Mouse (Mus musculus) lung, postnatal 0 days (tissue): ENCODE measurements around the gene Tmem191c. TPM values are rescaled to one million over a fixed set of nuclear protein-coding genes. Genes with fewer than 3 reads are reported as not detected.
A peak's percentile ranks its signal among the peaks of the same experiment; 100 is the strongest.
"Not testable (repeated sequence)": the region's sequence is repeated elsewhere in the genome, so short reads cannot be mapped to it uniquely, and the experiment has no call there.

ENCODE experiments used
- ATAC-seq: fragments of 200-750 bp; cut with Nextera tagmentation; 2 replicates; pipeline ENCODE4 v1.8.0; 2017; ENCODE audit warnings: moderate library complexity
- DNase-seq: peaks from one replicate; pipeline ENCODE4 v3.0.0-alpha.2; 2016; ENCODE audit warnings: low spot score
- H3K27ac ChIP-seq: fragments of 300-500 bp; sonication (generic); 2 replicates; pipeline ENCODE4 v1.5.1; 2014; ENCODE audit warnings: antibody characterized with exemption, mild to moderate bottlenecking, low read length, mixed read lengths
- H3K27me3 ChIP-seq: fragments of 300-500 bp; sonication (generic); replicated peaks from 2 replicates; pipeline ENCODE4 v1.6.1; 2014; ENCODE audit warnings: low read length, mixed read lengths; ENCODE audit not compliant: insufficient read depth
- H3K36me3 ChIP-seq: fragments of 300-500 bp; sonication (generic); 2 replicates; pipeline ENCODE4 v1.6.1; 2014; ENCODE audit warnings: low read length, mixed read lengths; ENCODE audit not compliant: insufficient read depth
- H3K4me1 ChIP-seq: fragments of 300-500 bp; sonication (generic); 2 replicates; pipeline ENCODE4 v1.6.1; 2014; ENCODE audit warnings: antibody characterized with exemption, low read depth, low read length, mixed read lengths; ENCODE audit not compliant: insufficient read depth
- H3K4me2 ChIP-seq: fragments of 300-500 bp; sonication (generic); replicated peaks from 2 replicates; pipeline ENCODE4 v1.6.1; 2014; ENCODE audit warnings: low read depth, mild to moderate bottlenecking, low read length, moderate library complexity, mixed read lengths
- H3K4me3 ChIP-seq: fragments of 300-500 bp; sonication (generic); 2 replicates; pipeline ENCODE4 v1.5.1; 2014; ENCODE audit warnings: low read depth, low read length
- H3K9ac ChIP-seq: fragments of 300-500 bp; sonication (generic); replicated peaks from 2 replicates; pipeline ENCODE4 v1.6.1; 2014; ENCODE audit warnings: low read depth, mild to moderate bottlenecking
- H3K9me3 ChIP-seq: fragments of 300-500 bp; sonication (generic); 2 replicates; pipeline ENCODE4 v1.6.1; 2016; ENCODE audit warnings: low read length, mixed read lengths
- CTCF ChIP-seq: IDR thresholded peaks from 2 replicates; pipeline ENCODE4 v1.5.1; 2016; ENCODE audit warnings: antibody characterized with exemption, mild to moderate bottlenecking
- EP300 ChIP-seq: IDR thresholded peaks from 2 replicates; pipeline ENCODE4 v1.6.1; 2016; ENCODE audit warnings: antibody characterized with exemption, mild to moderate bottlenecking, control low read depth
- WGBS: fragments of 180-500 bp; shearing (Covaris S2); extraction: QIAGEN DNeasy Blood & Tissue Kit; methylation state at CpG from one replicate; pipeline ENCODE4 v1.1.7; 2014; 5-methylcytosine and 5-hydroxymethylcytosine counted together
- polyA plus RNA-seq: library from polyadenylated mRNA; unstranded; fragments of >200 nt; fragmentation: Nextera tagmentation; extraction: Ambion mirVana; gene quantifications from 2 replicates; pipeline ENCODE4 v1.2.1, GENCODE M21; 2015

Gene Tmem191c
- 7.1 and 7.7 TPM in 2 replicates for polyA plus RNA-seq

DNA sequence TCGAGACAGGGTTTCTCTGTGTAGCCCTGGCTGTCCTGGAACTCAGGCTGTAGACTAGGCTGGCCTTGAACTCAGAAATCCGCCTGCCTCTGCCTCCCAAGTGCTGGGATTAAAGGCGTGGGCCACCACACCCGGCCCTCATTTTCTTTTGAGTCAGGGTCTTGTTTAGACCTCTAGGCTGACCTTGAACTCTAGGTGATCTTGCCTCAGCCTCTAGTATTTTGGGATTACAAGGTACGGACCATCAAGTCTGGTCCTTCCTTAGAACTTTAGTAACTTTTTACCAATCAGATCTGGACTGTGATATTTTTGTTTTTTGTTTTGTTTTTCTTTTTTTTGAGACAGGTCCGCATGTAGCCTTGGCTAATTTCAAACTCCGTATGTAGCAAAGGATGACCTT, at the start of gene Tmem191c:
Gene Tmem191c (plus strand): TSS at position 357 of the 400 bp plus-strand sequence.
- 58% methylated on average over 7 of the region's 7 CpGs for WGBS
- DNase-seq (no peak), ATAC-seq (no peak)
- H3K4me1 ChIP-seq = peaks cover 16% of the 10 kb centered on the region
- no peak within 1 kb of the TSS for H3K27ac ChIP-seq
- no peak within 1 kb of the TSS for H3K9ac ChIP-seq
- peak within 1 kb of the TSS; percentile 98 for H3K4me2 ChIP-seq
- peak within 1 kb of the TSS; percentile 46 for H3K4me3 ChIP-seq
- TF ChIP-seq EP300 = no peak
- TF ChIP-seq CTCF = no peak
- 0 out of 2 replicates have a peak, but pooled peaks cover 2% of the 10 kb centered on the region for H3K9me3 ChIP-seq
- 0 out of 2 replicates have a peak, but pooled peaks cover under 1% of the 10 kb centered on the region for H3K36me3 ChIP-seq
- H3K27me3 ChIP-seq = peaks cover 12% of the 10 kb centered on the region; the same call in 1 of the 2 replicates

DNA sequence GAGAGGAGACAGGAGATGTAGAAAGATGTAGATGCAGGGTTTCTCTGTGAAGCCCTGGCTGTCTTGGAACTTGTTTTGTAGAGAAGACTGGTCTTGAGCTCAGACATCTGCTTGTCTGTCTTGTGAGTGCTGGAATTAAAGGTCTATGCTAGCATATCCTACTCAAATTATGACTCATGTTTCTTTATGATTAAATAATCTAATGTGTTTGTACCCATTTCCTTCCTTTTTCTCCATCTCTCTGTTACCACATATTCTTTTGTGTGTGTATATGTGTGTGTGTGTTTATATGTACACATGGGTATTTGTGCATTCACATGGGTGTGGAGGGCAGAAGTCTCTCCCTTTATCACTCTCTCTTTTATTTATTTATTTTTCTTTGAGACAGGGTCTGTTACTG, 49.4 kb upstream of the Tmem191c start:
- ATAC-seq (no peak), DNase-seq (no peak)
- TF ChIP-seq EP300 (no peak), CTCF (no peak)
- no peaks in the 10 kb centered on the region for H3K36me3 ChIP-seq
- H3K4me3 ChIP-seq = no peak overlapping the region
- H3K9ac ChIP-seq = no peak overlapping the region
- H3K27ac ChIP-seq = no peak overlapping the region
- H3K4me2 ChIP-seq = no peak overlapping the region
- H3K27me3 ChIP-seq = no peaks in the 10 kb centered on the region
- H3K4me1 ChIP-seq = no peaks in the 10 kb centered on the region
- H3K9me3 ChIP-seq = no peaks in the 10 kb centered on the region

DNA sequence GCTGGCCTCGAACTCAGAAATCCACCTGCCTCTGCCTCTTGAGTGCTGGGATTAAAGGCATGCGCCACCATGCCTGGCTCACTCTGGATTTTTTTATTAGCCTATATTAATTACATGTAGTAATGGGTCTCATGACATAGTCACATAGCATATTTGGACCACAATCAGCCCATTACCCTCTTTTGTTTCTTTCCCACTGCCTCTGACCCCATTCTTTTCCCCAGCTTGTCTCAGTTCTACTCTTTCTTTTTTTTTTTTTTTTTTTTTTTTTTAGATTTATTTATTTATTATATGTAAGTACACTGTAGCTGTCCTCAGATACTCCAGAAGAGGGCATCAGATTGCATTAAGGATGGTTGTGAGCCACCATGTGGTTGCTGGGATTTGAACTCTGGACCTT, 44.4 kb upstream of the Tmem191c start:
- H3K27me3 ChIP-seq, H3K4me3 ChIP-seq, H3K27ac ChIP-seq, H3K4me1 ChIP-seq, DNase-seq, H3K9ac ChIP-seq, H3K9me3 ChIP-seq, H3K36me3 ChIP-seq, H3K4me2 ChIP-seq, ATAC-seq: not testable (repeated sequence)
- 87% methylated on average over 2 of the region's 2 CpGs for WGBS

DNA sequence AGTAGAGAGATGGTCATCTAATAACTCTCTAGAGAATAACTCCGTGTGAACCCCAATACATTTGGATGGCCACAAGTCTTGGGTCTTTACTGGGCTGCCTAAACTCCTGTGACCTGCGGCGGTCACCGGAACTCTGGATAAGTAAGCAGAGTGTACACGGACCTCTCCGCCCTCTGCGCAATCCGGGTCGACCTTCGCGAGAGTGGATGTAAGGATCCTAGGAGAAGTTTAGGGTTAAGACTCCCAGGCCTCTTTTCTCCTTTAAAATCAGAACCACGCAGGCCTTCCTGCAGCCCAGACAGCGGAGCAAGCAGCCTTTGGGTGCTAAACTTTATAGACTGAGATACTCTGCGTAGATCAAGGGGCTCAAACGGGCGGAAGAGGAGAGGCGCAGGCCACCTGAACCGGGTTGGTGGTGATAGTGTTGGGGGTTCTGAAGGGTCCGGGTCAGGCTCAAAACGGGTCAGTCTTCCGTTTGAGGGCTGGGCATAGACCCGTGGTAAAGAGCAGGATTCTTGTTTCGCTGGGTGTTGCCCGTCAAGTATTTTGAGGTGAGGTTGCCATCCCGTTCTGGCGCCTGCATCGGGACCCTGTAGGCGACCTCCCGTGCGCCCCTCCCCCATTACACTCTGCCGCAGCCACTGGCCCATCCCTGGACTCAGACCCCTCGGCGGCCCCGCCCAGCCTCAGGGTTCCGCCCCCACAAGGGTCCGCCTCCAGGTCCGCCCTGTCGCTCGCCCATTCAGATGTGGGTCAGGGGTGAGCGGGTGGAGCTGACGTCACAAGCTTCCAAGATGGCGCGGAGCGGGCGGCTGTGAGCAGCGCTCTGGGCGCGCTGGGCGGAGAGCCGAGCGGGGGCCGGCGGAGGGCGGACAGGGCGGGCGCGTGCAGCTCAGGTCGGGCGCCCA, 42.8 kb upstream of the Tmem191c start, which contains the start of gene Hic2:
Gene Hic2 (plus strand): TSS at position 779 of the 908 bp plus-strand sequence.
- no peaks in the 10 kb centered on the region for H3K36me3 ChIP-seq
- no peaks in the 10 kb centered on the region for H3K9me3 ChIP-seq
- DNase-seq (peak; percentile 98), ATAC-seq (peak; percentile 98)
- H3K27ac ChIP-seq = peak within 1 kb of the TSS; percentile 88
- H3K9ac ChIP-seq = peak within 1 kb of the TSS; percentile 76
- peaks cover 5% of the 10 kb centered on the region; the same call in 1 of the 2 replicates for H3K4me1 ChIP-seq
- TF ChIP-seq EP300 (no peak), CTCF (no peak)
- H3K4me3 ChIP-seq = peak within 1 kb of the TSS; percentile 96
- WGBS = 2% methylated on average over 51 of the region's 59 CpGs
- H3K27me3 ChIP-seq = no peaks in the 10 kb centered on the region
- H3K4me2 ChIP-seq = peak within 1 kb of the TSS; percentile 97

DNA sequence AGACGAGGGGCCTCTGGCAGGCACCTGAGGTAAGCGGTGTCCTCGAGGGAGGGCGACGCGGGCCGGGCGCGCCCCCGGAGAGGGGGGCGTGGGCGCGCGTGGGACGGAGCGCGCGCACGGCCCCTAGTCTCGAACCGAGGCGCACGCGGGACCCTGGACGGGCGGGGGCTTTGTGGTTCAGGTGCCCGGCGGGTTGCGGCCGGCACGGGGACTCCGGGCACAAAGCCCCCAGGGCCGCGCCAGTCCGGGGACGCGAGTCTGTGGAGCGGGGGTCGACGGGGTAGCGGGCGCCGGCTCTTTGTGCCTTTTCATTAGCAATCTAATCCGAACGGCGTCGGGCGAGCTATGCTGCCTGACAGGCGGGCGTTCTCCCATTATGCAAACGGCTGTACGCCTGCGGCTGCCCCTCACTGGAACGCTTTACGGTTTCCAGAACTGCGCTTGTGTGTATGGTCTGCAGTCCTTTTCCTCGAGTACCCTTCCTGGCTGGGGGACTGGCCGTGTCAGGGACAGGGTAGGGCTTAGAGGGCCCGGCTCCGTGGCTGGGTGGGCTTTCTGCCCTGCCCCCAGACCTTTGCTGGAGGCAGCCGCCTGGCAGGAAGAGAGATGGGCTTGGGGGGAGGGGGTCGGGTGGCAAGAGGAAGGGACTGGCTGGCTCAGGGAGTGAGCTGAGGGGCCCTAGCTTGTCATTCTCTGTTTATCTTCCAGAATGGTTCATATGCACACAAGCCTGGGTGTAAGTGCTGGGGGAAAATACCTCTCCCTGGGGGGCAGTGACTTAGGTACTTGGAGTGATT, 42.0 kb upstream of the Tmem191c start:
- H3K27ac ChIP-seq = peak overlapping the region; percentile 88
- no peaks in the 10 kb centered on the region for H3K9me3 ChIP-seq
- peaks cover 10% of the 10 kb centered on the region for H3K4me1 ChIP-seq
- TF ChIP-seq CTCF (no peak), EP300 (no peak)
- peak; percentile 54 for ATAC-seq
- peak overlapping the region; percentile 76 for H3K9ac ChIP-seq
- no peaks in the 10 kb centered on the region for H3K27me3 ChIP-seq
- no peaks in the 10 kb centered on the region for H3K36me3 ChIP-seq
- peak; percentile 61 for DNase-seq
- WGBS = 3% methylated on average over 52 of the region's 62 CpGs
- peak overlapping the region; percentile 97 for H3K4me2 ChIP-seq
- peak overlapping the region; percentile 96 for H3K4me3 ChIP-seq

DNA sequence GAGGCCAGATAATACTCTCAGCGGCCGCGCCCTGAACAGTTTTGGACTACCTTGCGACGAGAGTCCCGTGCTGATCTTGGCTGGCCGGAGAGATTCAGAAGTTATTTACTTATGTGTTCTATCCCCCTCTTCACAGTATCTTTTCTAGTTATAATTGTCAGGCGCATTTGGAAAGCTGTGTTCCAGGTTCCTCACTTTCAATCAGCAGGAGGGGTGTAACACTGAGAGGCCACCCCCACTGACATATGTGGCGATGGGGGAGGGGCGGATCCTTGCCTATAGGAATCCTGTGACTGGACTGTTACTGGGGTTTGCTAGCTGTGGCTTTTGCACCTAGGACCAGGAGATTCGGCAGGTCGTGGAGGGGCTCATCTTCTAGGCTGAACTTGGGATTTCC, 41.4 kb upstream of the Tmem191c start:
- TF ChIP-seq EP300 (0 out of 2 replicates have a peak, but pooled peaks have one; percentile 18), CTCF (no peak)
- ATAC-seq (no peak), DNase-seq (peak; percentile 56)
- Histone ChIP-seq H3K4me3 (peak overlapping the region; percentile 96), H3K4me2 (peak overlapping the region; percentile 97), H3K27ac (peak overlapping the region; percentile 88), H3K4me1 (peaks cover 10% of the 10 kb centered on the region), H3K36me3 (no peaks in the 10 kb centered on the region), H3K9ac (peak overlapping the region; percentile 76), H3K27me3 (no peaks in the 10 kb centered on the region), H3K9me3 (no peaks in the 10 kb centered on the region)
- WGBS = 2% methylated on average over 12 of the region's 12 CpGs
